Mouse (Mus musculus) limb, embryonic 13.5 days (tissue): ENCODE measurements around the gene Tmem107. TPM values are rescaled to one million over a fixed set of nuclear protein-coding genes. Genes with fewer than 3 reads are reported as not detected.

ENCODE experiments used
- ATAC-seq: fragments of 200-750 bp; cut with Nextera tagmentation; 2 replicates; pipeline ENCODE4 v1.8.0; 2017; ENCODE audit warnings: low read depth, moderate number of reproducible peaks, moderate TSS enrichment; ENCODE audit not compliant: low FRiP score
- H3K27ac ChIP-seq: fragments of 300-500 bp; sonication (generic); 2 replicates; pipeline ENCODE4 v1.5.1; 2015; ENCODE audit warnings: inconsistent platforms, mild to moderate bottlenecking, moderate library complexity
- H3K27me3 ChIP-seq: fragments of 300-500 bp; sonication (generic); 2 replicates; pipeline ENCODE4 v1.6.1; 2015; ENCODE audit warnings: mild to moderate bottlenecking, inconsistent platforms
- H3K36me3 ChIP-seq: fragments of 300-500 bp; sonication (generic); 2 replicates; pipeline ENCODE4 v1.6.1; 2015; ENCODE audit warnings: inconsistent platforms, mild to moderate bottlenecking, moderate library complexity
- H3K4me1 ChIP-seq: fragments of 300-500 bp; sonication (generic); 2 replicates; pipeline ENCODE4 v1.6.1; 2015; ENCODE audit warnings: inconsistent platforms
- H3K4me2 ChIP-seq: fragments of 300-500 bp; sonication (generic); replicated peaks from 2 replicates; pipeline ENCODE4 v1.6.1; 2015; ENCODE audit warnings: inconsistent platforms, mild to moderate bottlenecking, moderate library complexity
- H3K4me3 ChIP-seq: fragments of 300-500 bp; sonication (generic); 2 replicates; pipeline ENCODE4 v1.5.1; 2015; ENCODE audit warnings: moderate library complexity, mild to moderate bottlenecking, inconsistent platforms
- H3K9ac ChIP-seq: fragments of 300-500 bp; sonication (generic); 2 replicates; pipeline ENCODE4 v1.6.1; 2015; ENCODE audit warnings: mild to moderate bottlenecking, inconsistent platforms
- H3K9me3 ChIP-seq: fragments of 300-500 bp; sonication (generic); 2 replicates; pipeline ENCODE4 v1.6.1; 2016; ENCODE audit warnings: inconsistent platforms
- WGBS: fragments of 180-500 bp; shearing (Covaris S2); methylation state at CpG from one replicate; pipeline ENCODE4 v1.1.7; 2015; 5-methylcytosine and 5-hydroxymethylcytosine counted together
- polyA plus RNA-seq: library from polyadenylated mRNA; unstranded; fragments of >200 nt; fragmentation: Nextera tagmentation; extraction: Ambion mirVana; gene quantifications from 2 replicates; pipeline ENCODE4 v1.2.1, GENCODE M21; 2015

Tmem107 gene
- polyA plus RNA-seq, 1 experiment from 2014 or later: 52.0 TPM

GRCm38 (mm10) chr11:69070093-69070492 is 513 bp upstream of the Tmem107 start:
- peak overlapping the region; percentile 79 for H3K4me2 ChIP-seq
- peak overlapping the region; percentile 58 for H3K4me3 ChIP-seq
- H3K9ac ChIP-seq: peak overlapping the region; percentile 88
- no peaks in the 10 kb centered on the region for H3K9me3 ChIP-seq
- no peaks in the 10 kb centered on the region for H3K36me3 ChIP-seq
- H3K4me1 ChIP-seq: peaks cover 35% of the 10 kb centered on the region
- no peaks in the 10 kb centered on the region for H3K27me3 ChIP-seq
- ATAC-seq: no peak
- 0% methylated on average over 13 of the region's 13 CpGs for WGBS
- peak overlapping the region; percentile 93 for H3K27ac ChIP-seq

GRCm38 (mm10) chr11:69071262-69071661 is 656 bp downstream of the Tmem107 start:
- Histone ChIP-seq H3K9ac (peak overlapping the region; percentile 88), H3K4me3 (peak overlapping the region; percentile 58), H3K4me1 (peaks cover 29% of the 10 kb centered on the region), H3K4me2 (peak overlapping the region; percentile 79), H3K27ac (peak overlapping the region; percentile 93; the same call in 1 of the 2 replicates), H3K36me3 (no peaks in the 10 kb centered on the region), H3K27me3 (no peaks in the 10 kb centered on the region), H3K9me3 (no peaks in the 10 kb centered on the region)
- ATAC-seq: no peak
- 22% methylated on average over 9 of the region's 9 CpGs for WGBS

- Histone ChIP-seq H3K9me3 (no peaks in the 10 kb centered on the region), H3K27ac (no peak overlapping the region), H3K36me3 (no peaks in the 10 kb centered on the region), H3K4me2 (peak overlapping the region; percentile 60), H3K27me3 (no peaks in the 10 kb centered on the region), H3K4me3 (peak overlapping the region; percentile 30), H3K9ac (peak overlapping the region; percentile 51; the same call in 1 of the 2 replicates), H3K4me1 (peaks cover 24% of the 10 kb centered on the region)
- no peak for ATAC-seq
- 84% methylated on average over 11 of the region's 11 CpGs for WGBS
Observed at GRCm38 (mm10) chr11:69072234-69072633, 1.6 kb downstream of the Tmem107 start.

GRCm38 (mm10) chr11:69072666-69073064 is 2.1 kb downstream of the Tmem107 start:
- no peaks in the 10 kb centered on the region for H3K9me3 ChIP-seq
- no peaks in the 10 kb centered on the region for H3K36me3 ChIP-seq
- peak overlapping the region; percentile 82; the same call in 1 of the 2 replicates for H3K27ac ChIP-seq
- peak overlapping the region; percentile 51 for H3K9ac ChIP-seq
- ATAC-seq: no peak
- 8% methylated on average over 9 of the region's 9 CpGs for WGBS
- peak overlapping the region; percentile 60 for H3K4me2 ChIP-seq
- H3K4me1 ChIP-seq: peaks cover 24% of the 10 kb centered on the region
- no peaks in the 10 kb centered on the region for H3K27me3 ChIP-seq
- H3K4me3 ChIP-seq: peak overlapping the region; percentile 30

- peak; percentile 64 for ATAC-seq
- WGBS: under 1% methylated on average over 14 of the region's 14 CpGs
Observed at GRCm38 (mm10) chr11:69073065-69073888, 2.7 kb downstream of the Tmem107 start.

GRCm38 (mm10) chr11:69073951-69074775 is 3.6 kb downstream of the Tmem107 start:
- Histone ChIP-seq H3K4me2 (0 out of 2 replicates have a peak overlapping the region, but pooled peaks have one; percentile 60), H3K36me3 (no peaks in the 10 kb centered on the region), H3K9ac (no peak overlapping the region), H3K4me1 (peaks cover 24% of the 10 kb centered on the region), H3K27me3 (no peaks in the 10 kb centered on the region), H3K9me3 (no peaks in the 10 kb centered on the region), H3K4me3 (no peak overlapping the region), H3K27ac (peak overlapping the region; percentile 82)
- WGBS: 42% methylated on average over 6 of the region's 6 CpGs
- no peak for ATAC-seq

More at GRCm38 (mm10) chr11:69073065-69073888, 2.7 kb downstream of the Tmem107 start:
- Histone ChIP-seq H3K27ac (peak overlapping the region; percentile 82), H3K9ac (peak overlapping the region; percentile 52; the same call in 1 of the 2 replicates), H3K4me2 (peak overlapping the region; percentile 60), H3K9me3 (no peaks in the 10 kb centered on the region), H3K4me1 (peaks cover 24% of the 10 kb centered on the region), H3K27me3 (no peaks in the 10 kb centered on the region), H3K36me3 (no peaks in the 10 kb centered on the region), H3K4me3 (peak overlapping the region; percentile 30)

GRCm38 (mm10) chr11:69074776-69075069 is 4.1 kb downstream of the Tmem107 start:
- Histone ChIP-seq H3K27me3 (no peaks in the 10 kb centered on the region), H3K9me3 (no peaks in the 10 kb centered on the region), H3K27ac (peak overlapping the region; percentile 82), H3K36me3 (no peaks in the 10 kb centered on the region), H3K4me1 (peaks cover 24% of the 10 kb centered on the region), H3K4me3 (no peak overlapping the region), H3K4me2 (no peak overlapping the region), H3K9ac (no peak overlapping the region)
- ATAC-seq: no peak
- WGBS: 43% methylated on average over 2 of the region's 2 CpGs

- no peaks in the 10 kb centered on the region for H3K36me3 ChIP-seq
- WGBS: 50% methylated on average over 9 of the region's 9 CpGs
Observed at GRCm38 (mm10) chr11:69075764-69076479, 5.3 kb downstream of the Tmem107 start.

GRCm38 (mm10) chr11:69076572-69076971 is 6.0 kb downstream of the Tmem107 start:
- no peak overlapping the region for H3K27ac ChIP-seq
- ATAC-seq: no peak
- no peaks in the 10 kb centered on the region for H3K36me3 ChIP-seq
- H3K27me3 ChIP-seq: no peaks in the 10 kb centered on the region
- no peak overlapping the region for H3K4me2 ChIP-seq
- no peak overlapping the region for H3K9ac ChIP-seq
- peaks cover 18% of the 10 kb centered on the region for H3K4me1 ChIP-seq
- no peak overlapping the region for H3K4me3 ChIP-seq
- H3K9me3 ChIP-seq: no peaks in the 10 kb centered on the region
- 75% methylated on average over 5 of the region's 5 CpGs for WGBS

More at GRCm38 (mm10) chr11:69075764-69076479, 5.3 kb downstream of the Tmem107 start:
- Histone ChIP-seq H3K9ac (no peak overlapping the region), H3K4me1 (peaks cover 24% of the 10 kb centered on the region), H3K27me3 (no peaks in the 10 kb centered on the region), H3K9me3 (no peaks in the 10 kb centered on the region), H3K27ac (no peak overlapping the region), H3K4me2 (no peak overlapping the region), H3K4me3 (no peak overlapping the region)
- no peak for ATAC-seq

- Histone ChIP-seq H3K9ac (no peak overlapping the region), H3K4me3 (no peak overlapping the region), H3K4me1 (peaks cover 10% of the 10 kb centered on the region), H3K9me3 (no peaks in the 10 kb centered on the region), H3K36me3 (no peaks in the 10 kb centered on the region), H3K4me2 (no peak overlapping the region), H3K27ac (no peak overlapping the region), H3K27me3 (no peaks in the 10 kb centered on the region)
- no peak for ATAC-seq
- WGBS: 83% methylated on average over 9 of the region's 9 CpGs
Observed at GRCm38 (mm10) chr11:69077316-69077715, 6.7 kb downstream of the Tmem107 start.

- ATAC-seq: no peak
- no peaks in the 10 kb centered on the region for H3K9me3 ChIP-seq
- H3K4me2 ChIP-seq: no peak overlapping the region
- H3K27ac ChIP-seq: no peak overlapping the region
- 52% methylated on average over 6 of the region's 6 CpGs for whole genome bisulfite sequencing
- H3K4me1 ChIP-seq: peaks cover 4% of the 10 kb centered on the region
- no peak overlapping the region for H3K9ac ChIP-seq
- no peaks in the 10 kb centered on the region for H3K27me3 ChIP-seq
- no peaks in the 10 kb centered on the region for H3K36me3 ChIP-seq
- no peak overlapping the region for H3K4me3 ChIP-seq
Observed at GRCm38 (mm10) chr11:69078041-69078440, 7.4 kb downstream of the Tmem107 start.
